Mouse (Mus musculus) monocyte, adult 5-6 weeks (primary cell): ENCODE data around the gene Pgpep1. TPM values are rescaled to one million over a fixed set of nuclear protein-coding genes. Genes with fewer than 3 reads are reported as not detected.

Source experiments
- ATAC-seq: fragments of 153-309, 156-312 bp; replicated peaks from 2 replicates; pipeline ENCODE4 v1.8.0; 2017; ENCODE audit warnings: mild to moderate bottlenecking; ENCODE audit not compliant: low TSS enrichment, insufficient number of reproducible peaks, severe bottlenecking, poor library complexity, low FRiP score
- total RNA-seq: library from RNA; stranded (forward); fragments of 200-1000, 200-491, 200-594 nt; gene quantifications from 3 replicates; pipeline ENCODE4 v1.2.3, GENCODE M21; 2017

Gene Pgpep1
- total RNA-seq, 1 experiment from 2014 or later = 3.3 TPM

DNA sequence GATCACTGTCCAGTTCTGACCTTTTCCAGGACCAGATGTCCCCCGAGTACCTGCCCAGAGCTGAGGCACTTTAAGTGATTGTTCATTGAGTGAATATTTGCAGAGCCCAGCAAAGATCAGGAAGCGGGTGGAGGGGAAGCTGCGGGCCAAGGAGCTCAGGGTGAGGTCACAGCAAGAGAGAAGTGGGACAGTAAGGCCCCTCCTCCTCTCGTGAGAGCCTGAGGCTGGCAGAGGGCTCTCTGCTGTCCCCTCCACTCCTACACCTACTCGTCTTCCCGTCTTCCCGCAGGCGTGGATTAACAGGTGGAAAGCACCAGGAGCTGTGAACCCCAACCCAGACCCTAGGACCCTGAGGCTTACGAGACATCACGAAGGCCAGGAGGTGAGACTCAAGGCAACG lies 43.5 kb downstream of the Pgpep1 start:
- peak; percentile 49 for ATAC-seq

DNA sequence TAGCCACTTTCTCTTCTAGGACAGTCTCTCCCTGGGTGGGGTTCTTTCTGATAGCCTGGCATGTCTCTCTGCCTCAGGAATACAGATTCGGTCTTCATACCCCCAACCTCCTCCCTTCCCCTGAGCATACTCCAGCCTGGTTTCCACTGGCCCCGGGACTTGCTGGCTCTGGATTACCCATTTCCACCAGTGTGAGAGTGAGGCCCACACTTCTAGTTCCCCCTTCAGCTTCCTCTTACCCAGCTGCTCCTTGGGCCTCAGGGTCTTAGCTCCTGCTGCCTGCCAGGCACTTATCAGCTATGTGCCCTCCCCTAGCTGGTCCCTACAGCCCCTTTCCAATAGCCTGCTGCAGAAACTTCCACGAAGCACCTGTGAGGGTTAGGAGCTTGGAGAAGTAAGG lies 44.3 kb downstream of the Pgpep1 start, which contains the start of gene Lrrc25:
TSS of gene Lrrc25 (plus strand) at position 262 of the 400 bp plus-strand sequence.
- ATAC-seq = peak; percentile 29

DNA sequence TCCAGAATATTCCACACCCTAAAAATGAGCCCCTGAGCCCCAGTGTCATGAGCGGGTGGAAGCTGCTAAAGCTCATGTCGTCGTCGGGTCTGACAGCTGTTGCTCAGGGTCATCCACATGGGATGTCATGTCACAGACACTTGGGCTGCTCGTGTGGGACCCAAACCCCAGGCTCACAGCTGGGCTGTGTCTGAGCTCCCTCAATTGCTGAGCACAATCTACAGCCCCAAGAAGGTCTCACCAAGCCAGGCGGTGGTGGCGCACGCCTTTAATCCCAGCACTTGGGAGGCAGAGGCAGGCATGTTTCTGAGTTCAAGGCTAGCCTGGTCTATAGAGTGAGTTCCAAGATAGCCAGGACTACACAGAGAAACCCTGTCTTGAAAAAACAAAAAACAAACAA lies 44.9 kb downstream of the Pgpep1 start:
- ATAC-seq = no peak

DNA sequence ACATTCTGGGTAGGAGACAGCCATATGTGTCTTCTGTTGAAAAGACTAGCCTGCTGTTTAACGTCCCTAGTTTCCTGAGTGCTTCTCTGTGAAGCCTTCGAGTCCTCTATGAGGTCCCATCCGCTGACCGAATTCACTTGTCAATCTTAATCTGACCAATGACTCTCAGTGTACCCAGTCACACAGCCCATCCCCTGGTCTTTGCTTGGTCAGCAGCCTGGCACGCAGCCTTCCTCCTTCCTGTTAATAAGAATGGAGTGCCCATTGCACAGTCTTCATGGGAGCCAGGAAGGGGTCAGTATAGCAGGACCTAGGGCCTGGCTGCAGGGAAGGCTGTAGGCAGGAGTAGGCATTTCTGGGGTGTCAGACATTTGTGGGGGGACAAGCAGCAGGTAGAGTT lies 45.7 kb downstream of the Pgpep1 start:
- no peak for ATAC-seq

DNA sequence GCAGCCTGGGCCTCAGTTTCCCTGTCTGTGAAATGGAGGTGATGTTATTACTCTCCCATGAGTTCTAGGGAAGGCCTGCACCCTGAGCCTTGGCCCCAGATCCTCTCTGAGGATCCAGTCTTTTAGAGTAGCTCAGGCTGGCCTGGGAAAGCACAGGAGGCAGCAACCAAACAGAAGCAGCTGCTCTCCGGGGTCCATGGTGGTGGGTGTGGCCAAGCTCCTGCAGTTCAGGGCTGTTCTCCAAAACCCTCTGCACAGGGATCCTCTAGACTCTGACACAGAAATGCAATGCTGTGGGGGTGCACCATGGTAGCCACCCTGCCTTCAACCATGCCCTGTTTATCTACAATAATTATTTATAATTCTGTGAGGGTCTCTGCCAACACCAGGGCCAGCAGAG lies 46.4 kb downstream of the Pgpep1 start:
- ATAC-seq = no peak

DNA sequence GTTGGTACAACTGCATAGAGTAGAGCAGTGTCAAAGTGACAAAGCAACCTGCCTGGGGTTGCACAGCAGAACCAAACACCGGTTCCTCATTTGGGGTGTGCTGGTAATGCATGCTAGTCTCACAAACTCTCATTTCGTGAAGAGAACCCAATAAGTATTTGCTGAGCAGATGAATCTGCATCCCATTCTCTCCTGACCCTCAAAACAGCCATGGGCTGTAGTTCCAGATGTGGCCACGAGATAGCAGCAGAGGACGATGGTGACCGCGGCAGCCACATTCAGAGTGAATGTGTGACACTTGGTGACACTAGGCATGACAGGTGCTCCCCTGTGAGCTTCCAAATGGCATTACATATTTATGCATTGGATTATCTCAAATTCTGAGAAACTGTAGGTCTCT lies 48.3 kb downstream of the Pgpep1 start:
- ATAC-seq = peak; percentile 36

DNA sequence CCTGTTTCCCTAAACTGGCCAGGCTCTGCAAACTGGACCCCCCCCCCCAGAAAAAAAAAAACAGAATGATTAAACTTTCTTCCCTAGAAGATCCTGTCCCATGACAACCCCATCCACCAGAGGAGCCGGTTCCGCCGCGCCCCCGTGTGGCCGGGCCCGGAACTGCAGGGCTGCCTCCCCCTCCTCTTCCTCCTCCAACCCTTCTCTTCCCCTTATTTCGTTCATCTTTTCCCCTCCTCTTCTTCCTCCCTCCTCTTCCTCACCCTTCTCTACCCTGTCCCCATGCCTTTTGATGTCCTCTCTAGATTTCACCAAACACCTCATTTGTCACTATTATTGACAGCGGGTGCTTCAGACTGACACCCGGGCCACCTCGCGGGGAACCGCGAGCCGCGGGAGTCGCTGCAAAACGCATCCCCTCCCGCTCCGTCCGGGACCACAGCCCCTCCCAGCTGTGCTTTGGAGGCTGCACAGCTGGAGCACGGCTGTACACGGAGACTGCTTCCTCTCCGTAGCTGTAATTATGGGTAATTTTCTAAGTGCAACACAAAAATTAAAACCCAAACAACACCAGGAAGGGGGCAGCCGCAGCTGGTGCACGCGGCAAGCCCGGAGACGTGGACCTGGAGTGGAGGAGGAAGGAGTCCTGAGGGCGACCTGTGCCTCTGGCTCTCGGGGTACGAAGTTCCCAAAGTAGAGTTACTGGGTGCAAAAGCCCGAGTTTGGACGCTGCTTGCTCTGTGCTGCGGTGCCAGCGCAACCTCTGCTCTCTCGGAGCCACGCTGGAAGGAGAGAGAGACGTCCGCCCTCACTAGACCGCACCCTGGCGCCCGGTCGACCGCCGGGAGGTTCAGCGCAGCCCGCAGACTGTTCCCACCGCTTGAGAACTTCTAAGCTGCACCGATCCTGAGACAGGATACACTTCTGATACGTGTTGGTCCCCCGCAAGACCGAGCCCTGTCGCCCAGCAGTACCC lies 49.1 kb downstream of the Pgpep1 start:
- no peak for ATAC-seq

DNA sequence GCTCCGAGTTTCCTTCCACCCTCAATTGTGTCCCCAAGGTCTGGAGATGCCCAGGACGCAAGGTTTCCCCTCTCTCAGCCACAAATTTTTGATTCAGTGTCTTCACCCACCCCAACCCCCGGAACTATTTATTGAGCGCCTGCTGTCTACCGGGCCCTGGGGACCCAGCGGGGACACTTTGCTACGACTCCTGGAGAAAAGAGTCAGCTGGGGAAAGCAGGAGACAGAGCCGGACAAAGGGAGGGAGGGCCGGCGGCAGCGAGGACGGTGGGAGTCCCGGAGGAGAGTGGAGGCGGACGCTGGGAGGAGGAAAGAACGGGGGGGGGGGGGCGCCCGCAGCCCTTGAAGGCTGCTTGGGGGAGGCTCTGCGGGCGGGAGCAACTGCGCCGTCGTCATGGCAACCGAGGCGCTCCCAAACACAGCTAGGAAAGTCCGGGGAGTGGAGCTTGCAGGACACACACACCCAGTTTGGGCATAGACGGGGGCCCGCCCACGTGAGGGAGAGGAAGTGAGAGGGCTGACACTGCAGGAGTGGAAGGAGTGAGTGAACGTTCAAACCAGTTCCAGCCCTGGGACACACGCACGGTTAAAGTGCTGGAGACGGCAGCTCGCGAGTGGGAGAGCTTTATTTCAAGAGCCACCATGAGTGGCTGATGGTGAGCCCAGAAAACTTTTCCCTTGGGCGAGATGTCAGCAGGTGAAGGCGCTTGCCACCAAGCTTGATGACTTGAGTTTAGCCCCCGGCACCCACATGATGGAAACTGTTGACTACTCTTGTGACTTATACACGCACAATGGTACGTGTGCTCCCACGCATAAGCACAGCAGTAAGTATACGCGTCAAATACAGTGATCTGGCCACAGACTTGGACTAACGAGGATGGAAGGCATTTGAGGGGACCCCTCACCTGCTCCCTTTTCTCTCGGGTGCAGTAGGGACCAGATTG lies 50.1 kb downstream of the Pgpep1 start:
- peak; percentile 71 for ATAC-seq

DNA sequence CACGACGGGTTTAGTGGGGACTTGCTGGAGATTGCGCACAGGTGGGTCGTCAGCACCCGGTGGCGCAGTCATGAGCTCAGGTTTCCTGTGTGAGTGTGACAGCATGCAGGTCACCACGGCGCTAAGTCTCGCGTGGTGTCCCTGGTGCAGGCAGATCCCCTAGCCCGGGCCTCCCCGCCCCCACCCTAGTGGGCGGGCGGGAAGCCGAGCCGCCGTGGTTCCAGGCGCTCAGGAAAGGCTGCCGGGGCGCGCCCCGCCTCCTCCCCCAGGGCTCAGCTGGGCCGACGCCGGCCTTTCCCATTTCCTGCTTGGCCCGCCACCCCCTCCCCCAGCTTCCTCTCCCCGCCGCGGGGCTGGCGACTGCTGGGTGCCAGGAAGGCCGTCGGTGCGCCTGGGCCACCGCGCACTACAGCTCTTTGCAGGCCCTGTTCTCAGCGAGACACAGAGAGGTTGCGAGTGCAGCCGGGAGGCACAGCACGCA lies 50.8 kb downstream of the Pgpep1 start:
- peak; percentile 11; the same call in 1 of the 2 replicates for ATAC-seq

DNA sequence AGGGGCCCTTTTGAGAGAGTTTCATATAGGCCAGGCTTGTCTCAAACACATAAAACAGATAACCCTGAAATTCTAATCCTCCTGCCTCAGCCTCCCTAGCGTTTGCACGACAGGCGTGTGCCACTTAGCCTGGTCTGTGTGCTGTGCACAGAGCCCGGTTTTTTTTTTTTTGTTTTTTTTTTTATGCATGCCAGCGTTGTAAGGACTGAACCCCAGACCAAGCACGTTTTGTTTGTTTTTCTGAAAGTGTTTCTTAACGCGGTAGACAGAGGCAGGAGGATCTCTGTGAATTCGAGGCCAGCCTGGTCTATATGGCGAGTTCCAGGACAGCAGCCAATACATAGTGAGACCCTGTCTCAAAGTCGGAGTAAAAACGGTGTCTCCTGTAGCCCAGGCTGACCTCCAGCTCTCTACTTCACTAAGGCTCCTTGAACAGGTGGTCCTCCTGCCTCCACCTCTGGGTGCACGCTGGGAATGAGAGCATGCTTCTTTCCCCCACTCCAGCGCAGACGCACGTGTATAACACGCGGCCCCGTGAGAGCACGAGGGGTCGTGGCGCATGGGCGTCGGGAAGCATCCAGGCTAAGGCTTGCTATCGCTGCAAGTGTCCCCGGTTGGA lies 51.3 kb downstream of the Pgpep1 start, which contains the start of gene Ssbp4:
TSS of gene Ssbp4 (minus strand) at position 124 of the 619 bp plus-strand sequence.
- no peak for ATAC-seq

DNA sequence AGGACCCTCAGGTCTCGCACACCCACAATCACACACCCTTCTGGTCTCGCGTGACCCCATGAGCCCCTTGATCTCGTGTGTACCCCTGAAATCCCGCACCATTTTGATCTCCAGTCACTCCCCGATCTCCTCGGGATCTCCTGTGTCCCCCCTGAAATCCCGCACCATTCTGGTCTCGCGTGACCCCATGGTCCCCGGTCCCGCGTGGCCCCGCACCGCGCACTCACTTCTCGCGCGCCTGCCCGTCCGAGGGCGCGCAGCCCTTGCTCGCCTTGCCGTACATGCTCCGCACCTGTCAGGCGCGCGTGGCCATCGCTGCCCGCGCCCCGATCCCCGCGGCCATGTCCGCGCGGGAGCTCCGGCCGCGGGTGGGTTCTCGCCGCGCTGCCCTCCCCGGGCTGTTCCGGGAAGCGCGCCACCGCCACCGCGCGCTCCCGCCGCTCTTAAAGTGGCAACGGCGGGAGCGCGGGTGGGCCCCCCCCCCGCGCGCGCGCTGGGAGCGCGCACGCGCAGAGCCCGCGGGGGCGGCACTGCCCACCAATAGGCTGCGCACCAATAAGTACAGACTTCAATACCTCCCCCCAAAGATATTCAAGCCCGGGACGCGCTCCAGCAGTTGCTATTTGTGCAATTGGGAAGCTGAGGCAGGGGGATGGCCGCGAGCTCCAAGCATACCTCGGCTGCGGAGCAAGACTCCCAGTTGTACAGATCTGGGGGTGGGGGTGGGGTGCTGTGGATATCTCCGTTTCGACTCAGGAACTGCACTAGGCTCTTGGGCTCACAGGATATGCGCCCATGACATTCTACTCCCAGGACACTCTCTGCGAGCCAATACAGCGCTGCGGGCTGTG lies 52.1 kb downstream of the Pgpep1 start:
- ATAC-seq = no peak

DNA sequence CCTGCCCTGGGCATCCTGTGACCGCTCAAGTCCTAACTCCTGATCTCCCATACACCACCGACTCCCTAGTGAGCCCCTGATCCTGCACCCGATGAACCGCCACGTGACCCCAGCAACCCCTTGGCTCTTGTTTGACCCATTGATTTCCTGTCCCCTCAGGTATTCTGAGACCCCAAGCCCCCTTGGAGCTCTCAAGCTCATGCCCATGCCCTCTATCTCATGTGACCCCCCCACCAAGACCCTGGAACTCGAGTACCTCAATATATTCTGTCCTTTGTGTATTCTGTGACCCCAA lies 52.6 kb downstream of the Pgpep1 start:
- ATAC-seq = no peak

DNA sequence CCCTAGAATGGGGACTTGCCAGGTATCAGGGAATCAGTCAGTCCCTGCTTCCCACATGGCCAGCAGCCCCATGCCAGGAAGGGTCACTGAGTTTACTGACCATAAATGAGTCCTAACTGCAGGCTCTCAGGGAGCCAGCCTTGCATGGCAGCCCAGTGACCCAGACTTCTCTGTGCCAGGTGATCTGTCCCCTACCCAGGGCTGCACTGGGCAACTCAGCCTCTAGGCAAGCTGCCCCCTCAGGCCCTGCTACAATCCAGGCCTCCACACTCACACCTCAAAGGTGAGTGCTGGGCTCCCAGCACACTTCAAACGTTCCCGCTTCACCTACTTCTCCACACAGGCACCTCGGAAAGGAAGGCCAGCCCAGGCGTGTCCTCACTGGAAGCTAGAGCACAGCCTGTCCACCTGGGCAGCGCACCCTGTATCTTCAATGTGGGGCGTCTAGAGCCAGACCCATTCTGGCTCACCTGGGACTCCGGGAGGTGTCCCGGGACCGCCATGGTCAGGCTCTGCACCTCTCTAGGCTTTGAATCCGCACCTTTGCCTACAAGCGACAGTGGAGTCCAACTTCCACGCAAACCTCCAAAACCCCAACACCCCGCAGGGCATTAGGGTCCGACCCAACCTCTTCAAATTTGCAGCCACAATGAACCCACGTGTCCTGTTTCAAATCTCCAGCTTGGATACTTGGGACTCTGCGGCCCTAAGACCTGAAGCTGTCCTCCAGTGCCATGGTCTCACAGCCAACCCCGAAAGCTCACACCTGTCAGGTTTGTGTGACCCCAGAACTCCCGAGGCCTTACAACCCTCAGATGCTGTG lies 53.2 kb downstream of the Pgpep1 start:
- no peak for ATAC-seq

DNA sequence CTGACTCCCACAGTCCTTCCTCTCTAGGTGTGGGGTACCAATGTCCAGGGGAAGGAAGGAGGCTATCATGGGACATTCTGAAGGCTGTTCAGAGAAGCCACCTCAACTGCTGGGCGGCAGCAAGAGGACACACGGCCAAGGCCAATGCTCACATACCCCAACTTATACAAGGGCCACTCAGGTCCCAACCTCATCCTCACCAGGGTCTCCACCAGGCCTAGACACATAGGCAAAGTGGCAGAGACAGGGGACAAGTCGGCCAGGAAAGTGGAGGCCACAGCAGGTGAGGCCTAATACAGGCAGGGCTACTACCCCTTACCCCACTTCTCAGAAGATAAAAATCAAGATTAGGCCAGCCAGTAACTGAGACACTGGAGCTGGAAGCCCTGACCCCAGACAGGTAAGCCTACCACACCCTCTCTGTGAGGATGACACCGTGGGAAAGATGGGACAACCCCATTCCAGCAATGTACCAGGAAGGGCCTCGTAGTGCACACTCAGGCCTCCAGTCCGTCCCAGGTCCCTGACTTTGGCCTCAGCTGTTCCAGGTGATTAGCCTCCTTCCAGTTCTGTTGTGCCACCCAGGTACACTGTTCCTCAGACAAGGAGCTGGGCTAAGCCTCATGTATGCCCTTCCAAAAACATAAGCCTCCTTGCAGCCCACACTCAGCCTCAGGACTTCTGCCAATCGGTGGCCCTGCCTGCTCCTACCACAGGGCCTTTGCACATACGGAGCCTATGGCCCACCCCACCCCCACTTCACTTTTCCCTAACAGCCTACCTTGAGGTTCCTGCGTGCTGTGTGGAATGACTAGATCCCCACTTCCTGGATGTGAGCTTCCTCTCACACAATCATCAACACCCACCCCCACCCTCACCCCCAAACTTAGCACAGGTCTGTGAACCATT lies 54.1 kb downstream of the Pgpep1 start:
- ATAC-seq = no peak

DNA sequence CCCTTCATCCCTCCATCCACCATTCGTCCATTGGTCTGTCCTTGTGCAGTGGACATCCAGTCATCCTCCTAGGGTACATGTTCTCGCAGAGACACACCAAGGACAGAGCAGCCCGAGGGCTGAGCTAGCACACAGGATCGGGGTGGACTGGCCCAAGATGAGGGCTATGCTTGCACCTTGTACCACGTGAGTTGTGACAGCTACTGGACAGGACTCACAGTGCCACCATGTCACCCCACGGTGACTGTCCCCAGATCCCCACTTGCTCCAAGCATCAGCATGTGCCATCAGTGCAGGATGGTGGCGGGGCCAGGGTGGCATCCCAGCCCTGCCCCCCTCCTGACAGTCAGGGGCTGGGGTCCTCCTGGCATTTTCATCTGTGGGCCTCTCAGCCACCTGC lies 55.6 kb downstream of the Pgpep1 start:
- ATAC-seq = no peak

DNA sequence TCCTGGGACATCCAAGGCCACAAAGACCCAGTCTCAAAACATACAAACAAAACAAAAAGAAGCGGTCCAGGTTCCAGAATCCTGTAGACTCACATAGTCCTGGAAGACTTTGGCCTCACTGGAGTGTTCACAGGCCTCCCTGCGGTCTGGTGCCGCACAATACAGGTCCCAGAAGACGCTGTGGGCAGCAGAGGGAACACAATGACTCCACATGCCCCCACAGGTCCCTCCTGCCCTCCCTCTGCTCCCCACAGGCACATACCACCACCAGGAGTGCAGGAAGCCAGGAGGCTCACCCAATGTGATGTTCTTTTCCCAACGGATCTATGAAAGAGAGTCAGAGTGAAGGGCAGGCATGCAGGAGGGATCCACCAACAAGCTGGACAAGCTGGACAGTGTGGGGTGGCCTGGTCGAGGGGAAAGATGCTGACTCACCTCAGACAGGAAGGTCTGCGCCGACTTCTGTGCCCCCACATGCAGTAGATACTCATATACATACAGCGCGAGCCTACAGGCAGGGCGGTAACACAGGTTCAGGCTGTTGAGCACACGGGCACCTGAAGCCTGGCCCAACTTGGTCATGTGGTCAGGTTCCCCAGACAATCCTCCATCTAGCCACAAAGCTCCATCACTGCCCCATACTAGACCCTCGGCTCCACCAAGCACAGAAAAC lies 57.9 kb downstream of the Pgpep1 start:
- ATAC-seq = no peak
